Mouse (Mus musculus) leukemia stem cell, adult 10-12 weeks (primary cell): Measurements from ENCODE around the gene Pptc7. TPM values are rescaled to one million over a fixed set of nuclear protein-coding genes. Genes with fewer than 3 reads are reported as not detected.

Source experiments
- polyA plus RNA-seq: library from polyadenylated mRNA; stranded (reverse); fragments of >175 nt; gene quantifications from 2 replicates; pipeline ENCODE4 v1.2.3, GENCODE M21; 2012; ENCODE audit warnings: low replicate concordance

Pptc7 gene
- 8.2 and 25.1 TPM in 2 replicates for polyA plus RNA-seq

GRCm38 (mm10) chr5:122284183-122285028, at the start of gene Pptc7:
Gene Pptc7 (plus strand): TSS chr5:122284365.

DNA sequence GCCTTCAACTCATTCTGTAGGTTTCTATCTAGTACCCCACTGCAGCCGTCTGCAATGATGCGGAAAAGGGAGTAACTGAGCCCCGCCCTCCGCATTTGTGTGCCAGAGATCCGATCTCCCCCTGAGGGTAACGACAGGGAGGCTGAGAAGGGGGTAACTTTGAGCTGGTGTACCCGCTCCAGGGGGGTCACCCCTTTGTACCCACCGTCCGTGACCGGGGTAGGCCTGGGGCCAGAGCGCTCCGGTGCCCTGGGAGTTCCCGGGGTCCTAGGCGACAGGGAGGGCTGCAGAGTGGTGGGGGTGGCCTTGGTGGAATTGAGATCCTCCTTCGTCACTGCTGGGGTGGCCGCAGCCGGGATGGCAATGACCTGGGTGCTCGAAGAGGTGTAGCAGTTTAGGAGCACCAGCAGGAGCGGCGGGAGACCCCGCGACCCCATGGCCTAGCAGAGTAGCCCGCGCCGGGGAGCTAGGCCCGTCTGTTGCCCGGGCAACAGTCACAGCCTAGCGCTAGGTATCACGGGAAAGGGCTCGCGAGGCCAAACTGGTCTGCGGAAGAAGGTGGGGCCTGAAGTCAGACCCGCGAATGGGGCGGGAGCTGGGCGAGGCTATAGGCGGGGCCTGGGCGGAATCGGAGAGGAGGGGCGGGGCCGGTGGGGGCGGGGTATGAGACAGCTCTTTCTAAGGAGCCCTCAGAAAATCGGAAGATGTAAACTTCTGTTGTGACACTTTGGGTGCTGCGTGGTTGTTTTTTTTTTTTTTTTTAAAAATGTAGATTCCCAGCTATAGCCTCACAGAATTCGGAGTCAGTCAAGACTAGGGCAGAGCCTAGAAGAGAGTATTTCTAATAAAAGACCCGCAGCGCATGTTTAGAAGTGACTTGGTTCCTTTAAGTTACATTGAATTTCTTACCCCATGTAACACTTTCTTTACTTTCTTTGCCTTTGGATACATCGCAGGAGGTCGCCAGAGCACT, 19.9 kb upstream of the Pptc7 start, which contains the start of gene Tctn1:
Gene Tctn1, minus strand, starts transcription at position 528 of the 973 bp plus-strand sequence.

DNA sequence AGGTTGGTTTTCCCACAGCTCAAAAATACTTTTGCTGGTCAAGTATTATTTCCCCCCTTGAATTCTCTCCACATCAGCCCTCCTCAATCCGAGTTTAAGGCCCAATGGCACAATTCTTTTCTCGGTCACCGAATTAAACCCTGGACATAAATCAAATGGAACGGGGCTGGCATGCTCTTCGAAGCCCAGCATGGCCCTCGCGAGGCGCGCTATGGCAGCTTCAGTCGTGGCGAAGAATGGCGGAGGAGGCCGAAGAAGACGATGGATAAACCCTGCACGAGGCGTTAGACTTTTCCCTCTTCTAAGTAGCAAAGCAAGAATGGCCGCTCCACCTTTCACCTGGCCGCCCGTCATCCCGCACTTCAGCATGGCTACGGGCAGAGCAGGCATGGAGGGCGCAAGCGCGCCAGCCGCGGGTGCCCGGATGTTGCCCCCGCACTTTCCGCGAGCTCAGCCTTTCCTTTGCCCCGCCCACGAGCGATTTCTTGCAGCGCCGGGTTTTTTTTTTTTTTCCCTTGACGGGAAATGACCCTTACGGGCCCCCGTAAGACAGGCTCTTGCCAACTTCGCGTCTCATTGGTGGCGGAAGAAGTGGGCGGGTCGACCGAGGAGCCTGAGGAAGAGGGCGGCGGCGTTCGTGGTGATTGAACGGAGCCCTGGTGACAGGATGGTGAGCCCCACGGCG, 69.8 kb downstream of the Pptc7 start, which contains the start of the genes Rad9b and Vps29:
Gene Rad9b, minus strand, starts transcription at position 427 of the 685 bp plus-strand sequence.
Gene Vps29, plus strand, starts transcription at position 563 of the 685 bp plus-strand sequence.

DNA sequence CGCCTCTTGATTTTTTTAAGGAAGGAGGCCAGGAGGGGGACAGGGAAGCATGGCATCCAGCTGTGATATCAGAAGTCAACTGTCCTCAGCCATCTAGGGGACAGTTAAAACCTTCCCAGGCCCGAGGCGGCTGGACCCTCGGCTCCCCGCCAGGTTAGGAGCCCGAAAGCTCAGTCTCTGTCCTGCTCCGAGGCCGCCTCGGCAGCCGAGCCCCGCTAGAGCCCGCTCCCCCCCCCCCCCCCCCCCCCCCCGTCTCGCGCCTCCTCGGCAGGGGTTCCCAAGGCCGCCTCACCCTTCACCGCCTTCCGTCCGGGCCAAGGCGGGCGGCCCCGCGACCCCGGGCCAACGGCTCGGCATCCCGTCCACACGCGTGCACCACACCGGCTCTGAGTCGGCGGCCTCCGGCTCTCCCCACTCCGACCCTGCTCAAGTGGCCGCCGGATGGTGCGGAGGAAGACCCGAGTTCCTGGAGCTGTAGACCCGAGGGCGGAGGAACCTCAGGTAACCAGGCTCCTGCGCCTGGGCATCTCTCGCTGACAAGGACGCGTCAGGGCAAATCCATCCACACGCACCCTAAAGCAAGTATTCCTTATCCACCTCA, 87.5 kb downstream of the Pptc7 start, which contains the start of gene Gpn3:
Gene Gpn3, plus strand, starts transcription at position 286 of the 601 bp plus-strand sequence.

GRCm38 (mm10) chr5:122372192-122372769, 88.1 kb downstream of the Pptc7 start, which contains the start of gene Fam216a:
Gene Fam216a (minus strand): TSS chr5:122372364.

Other genes starting within 250 kb of the Pptc7 start
- gene Cux2, start 234.3 kb upstream of the Pptc7 start, polyA plus RNA-seq = 0.06 TPM in 1 of 2 replicates, not detected in the other
- not detected in 2 replicates for gene Myl2, start 183.4 kb upstream of the Pptc7 start, polyA plus RNA-seq
- 0.03 TPM in 1 of 2 replicates, not detected in the other for gene Ccdc63, start 143.5 kb upstream of the Pptc7 start, polyA plus RNA-seq
- gene Ppp1cc, start 126.1 kb upstream of the Pptc7 start, polyA plus RNA-seq = 112 and 162 TPM in 2 replicates
- 30.4 and 37.6 TPM in 2 replicates for gene Hvcn1, start 77.6 kb upstream of the Pptc7 start, polyA plus RNA-seq
- gene Tctn1, start 19.9 kb upstream of the Pptc7 start, polyA plus RNA-seq = 6.6 and 11.7 TPM in 2 replicates
- 0.88 and 1.6 TPM in 2 replicates for gene Rad9b, start 69.9 kb downstream of the Pptc7 start, polyA plus RNA-seq
- 6.0 and 10.4 TPM in 2 replicates for gene Vps29, start 70.0 kb downstream of the Pptc7 start, polyA plus RNA-seq
- 21.2 and 28.3 TPM in 2 replicates for gene Gpn3, start 87.5 kb downstream of the Pptc7 start, polyA plus RNA-seq
- 31.5 and 44.2 TPM in 2 replicates for gene Fam216a, start 88.0 kb downstream of the Pptc7 start, polyA plus RNA-seq
- gene Arpc3, start 107.5 kb downstream of the Pptc7 start, polyA plus RNA-seq = 17.9 and 41.8 TPM in 2 replicates
- gene Anapc7, start 137.3 kb downstream of the Pptc7 start, polyA plus RNA-seq = 7.0 and 12.9 TPM in 2 replicates
- 53.8 and 78.0 TPM in 2 replicates for gene Atp2a2, start 217.9 kb downstream of the Pptc7 start, polyA plus RNA-seq